Mouse (Mus musculus): Measurements from ENCODE around the gene Cast.

The Cast gene

GRCm38 (mm10) chr13:74808152-74808929 is at the start of gene Cast:
Cast (minus strand) TSS chr13:74808810.
- WGBS, result 3% methylated on average over 36 of the region's 36 CpGs

GRCm38 (mm10) chr13:74854338-74855047 is 45.9 kb upstream of the Cast start:
- 5% methylated on average over 3 of the region's 3 CpGs for WGBS

- 90% methylated on average over 2 of the region's 2 CpGs for WGBS
Measured at GRCm38 (mm10) chr13:74850823-74851222, 42.2 kb upstream of the Cast start.

GRCm38 (mm10) chr13:74845886-74846285 is 37.3 kb upstream of the Cast start:
- 73% methylated on average over 1 of the region's 1 CpGs for WGBS

- WGBS, result 59% methylated on average over 1 of the region's 1 CpGs
Measured at GRCm38 (mm10) chr13:74834543-74834942, 25.9 kb upstream of the Cast start.

- WGBS, result 46% methylated on average over 3 of the region's 3 CpGs
Measured at GRCm38 (mm10) chr13:74822095-74822494, 13.5 kb upstream of the Cast start.

- 91% methylated on average over 1 of the region's 1 CpGs for WGBS
Measured at GRCm38 (mm10) chr13:74815753-74816152, 7.1 kb upstream of the Cast start.

GRCm38 (mm10) chr13:74807446-74808151 is 1.0 kb downstream of the Cast start:
- 1% methylated on average over 31 of the region's 31 CpGs for WGBS

- WGBS, result 71% methylated on average over 5 of the region's 5 CpGs
Measured at GRCm38 (mm10) chr13:74806934-74807333, 1.7 kb downstream of the Cast start.

- 79% methylated on average over 1 of the region's 1 CpGs for WGBS
Measured at GRCm38 (mm10) chr13:74794435-74794834, 14.2 kb downstream of the Cast start.

GRCm38 (mm10) chr13:74787681-74788080 is 20.9 kb downstream of the Cast start:
- 17% methylated on average over 1 of the region's 1 CpGs for WGBS

- 87% methylated on average over 1 of the region's 1 CpGs for WGBS
Measured at GRCm38 (mm10) chr13:74772151-74772550, 36.5 kb downstream of the Cast start.

GRCm38 (mm10) chr13:74770480-74770879 is 38.1 kb downstream of the Cast start:
- under 1% methylated on average over 21 of the region's 21 CpGs for WGBS

- 18% methylated on average over 8 of the region's 8 CpGs for WGBS
Measured at GRCm38 (mm10) chr13:74769871-74770270, 38.7 kb downstream of the Cast start.

- 54% methylated on average over 2 of the region's 2 CpGs for WGBS
Measured at GRCm38 (mm10) chr13:74767186-74767585, 41.4 kb downstream of the Cast start.

- 76% methylated on average over 1 of the region's 1 CpGs for WGBS
Measured at GRCm38 (mm10) chr13:74762741-74763140, 45.9 kb downstream of the Cast start.

GRCm38 (mm10) chr13:74759152-74759551 is 49.5 kb downstream of the Cast start:
- 100% methylated on average over 1 of the region's 1 CpGs for WGBS

GRCm38 (mm10) chr13:74743219-74743618 is 65.4 kb downstream of the Cast start:
- 86% methylated on average over 5 of the region's 5 CpGs for WGBS

GRCm38 (mm10) chr13:74736396-74736795 is 72.2 kb downstream of the Cast start:
- WGBS, result 90% methylated on average over 2 of the region's 2 CpGs

- 89% methylated on average over 5 of the region's 5 CpGs for whole genome bisulfite sequencing
Measured at GRCm38 (mm10) chr13:74735834-74736233, 72.8 kb downstream of the Cast start.

GRCm38 (mm10) chr13:74733726-74734125 is 74.9 kb downstream of the Cast start:
- 87% methylated on average over 4 of the region's 4 CpGs for WGBS

GRCm38 (mm10) chr13:74719002-74719401 is 89.6 kb downstream of the Cast start:
- WGBS, result 96% methylated on average over 2 of the region's 2 CpGs
